Mouse (Mus musculus) forebrain, embryonic 11.5 days (tissue): ENCODE measurements around the gene Vmn1r73. TPM values are rescaled to one million over a fixed set of nuclear protein-coding genes. Genes with fewer than 3 reads are reported as not detected.

ENCODE experiments used
- ATAC-seq: fragments of 200-750 bp; cut with Nextera tagmentation; replicated peaks from 2 replicates; pipeline ENCODE4 v1.8.0; 2017; ENCODE audit warnings: moderate TSS enrichment; ENCODE audit not compliant: low FRiP score
- DNase-seq: peaks from one replicate; pipeline ENCODE4 v3.0.0-alpha.2; 2017; ENCODE audit warnings: low spot score
- H3K27ac ChIP-seq: fragments of 300-500 bp; sonication (generic); 2 replicates; pipeline ENCODE4 v1.5.1; 2014; ENCODE audit warnings: low read depth, low read length
- H3K27me3 ChIP-seq: fragments of 300-500 bp; sonication (generic); 2 replicates; pipeline ENCODE4 v1.6.1; 2014; ENCODE audit warnings: mild to moderate bottlenecking, low read length, mixed read lengths; ENCODE audit not compliant: control insufficient read depth, insufficient read depth
- H3K36me3 ChIP-seq: fragments of 300-500 bp; sonication (generic); 2 replicates; pipeline ENCODE4 v1.6.1; 2014; ENCODE audit warnings: mild to moderate bottlenecking, low read length, moderate library complexity, mixed read lengths; ENCODE audit not compliant: control insufficient read depth, insufficient read depth
- H3K4me1 ChIP-seq: fragments of 300-500 bp; sonication (generic); replicated peaks from 2 replicates; pipeline ENCODE4 v1.6.1; 2014; ENCODE audit warnings: low read length, mixed read lengths; ENCODE audit not compliant: control insufficient read depth, insufficient read depth
- H3K4me2 ChIP-seq: fragments of 300-500 bp; sonication (generic); 2 replicates; pipeline ENCODE4 v1.6.1; 2014; ENCODE audit warnings: low read depth, mild to moderate bottlenecking, low read length, moderate library complexity, mixed read lengths; ENCODE audit not compliant: severe bottlenecking
- H3K4me3 ChIP-seq: fragments of 300-500 bp; sonication (generic); 2 replicates; pipeline ENCODE4 v1.5.1; 2014; ENCODE audit warnings: low read depth, low read length
- H3K9ac ChIP-seq: fragments of 300-500 bp; sonication (generic); 2 replicates; pipeline ENCODE4 v1.6.1; 2014; ENCODE audit warnings: low read length
- H3K9me3 ChIP-seq: fragments of 300-500 bp; sonication (generic); 2 replicates; pipeline ENCODE4 v1.6.1; 2016; ENCODE audit warnings: low read length, mixed read lengths; ENCODE audit not compliant: control insufficient read depth
- WGBS: fragments of 180-500 bp; shearing (Covaris S2); extraction: QIAGEN DNeasy Blood & Tissue Kit; methylation state at CpG from one replicate; pipeline ENCODE4 v1.1.7; 2014; 5-methylcytosine and 5-hydroxymethylcytosine counted together
- polyA plus RNA-seq: library from polyadenylated mRNA; unstranded; fragments of >200 nt; fragmentation: Nextera tagmentation; extraction: Ambion mirVana; gene quantifications from 2 replicates; pipeline ENCODE4 v1.2.1, GENCODE M21; 2014

Gene Vmn1r73
- polyA plus RNA-seq: not detected in 2 replicates

DNA sequence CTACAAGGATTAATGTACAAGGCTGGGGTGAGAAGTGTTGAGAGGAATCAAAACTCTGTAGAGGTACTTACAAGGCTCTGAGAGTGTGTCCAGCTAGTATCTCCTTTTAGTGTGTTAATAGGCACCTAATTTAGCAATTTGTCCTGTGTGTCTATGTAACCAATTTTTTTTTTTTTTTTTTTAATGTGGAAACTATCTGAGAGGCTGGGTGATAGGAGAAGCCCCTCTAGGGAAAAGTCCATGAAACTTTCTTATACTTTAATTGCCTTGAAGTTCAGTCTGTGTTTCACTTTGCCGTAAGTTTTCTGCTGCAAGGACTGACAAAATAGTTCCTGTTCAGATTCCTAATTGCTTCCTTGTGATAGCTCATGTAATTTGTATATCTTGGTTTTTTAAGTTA, at the start of gene Vmn1r73:
Gene Vmn1r73, plus strand, starts transcription at position 301 of the 400 bp plus-strand sequence.
- no peaks in the 10 kb centered on the region for H3K36me3 ChIP-seq
- no peaks in the 10 kb centered on the region for H3K27me3 ChIP-seq
- H3K9me3 ChIP-seq: peaks cover 6% of the 10 kb centered on the region; the same call in 1 of the 2 replicates
- no peaks in the 10 kb centered on the region for H3K4me1 ChIP-seq
- no peak within 1 kb of the TSS for H3K4me3 ChIP-seq
- no peak within 1 kb of the TSS for H3K9ac ChIP-seq
- H3K4me2 ChIP-seq: no peak within 1 kb of the TSS
- WGBS: 94% methylated on average over 1 of the region's 1 CpGs
- H3K27ac ChIP-seq: no peak within 1 kb of the TSS
- DNase-seq: no peak
- no peak for ATAC-seq

Other genes with a start within 250 kb of the Vmn1r73 start
- gene Zscan4-ps2, start 216.0 kb upstream of the Vmn1r73 start, polyA plus RNA-seq: not detected in 2 replicates
- not detected in 2 replicates for gene Zscan4-ps3, start 121.0 kb upstream of the Vmn1r73 start, polyA plus RNA-seq
- not detected in 2 replicates for gene Vmn1r72, start 50.1 kb upstream of the Vmn1r73 start, polyA plus RNA-seq
- gene Vmn1r74, start 103.7 kb downstream of the Vmn1r73 start, polyA plus RNA-seq: not detected in 2 replicates
- gene Vmn1r75, start 144.4 kb downstream of the Vmn1r73 start, polyA plus RNA-seq: not detected in 2 replicates
- not detected in 2 replicates for gene Vmn1r76, start 207.9 kb downstream of the Vmn1r73 start, polyA plus RNA-seq